In genomic region chr11:118407318-118407910, GRCm38 (mm10) we compare ENCODE assay signal across 10 mouse cellular contexts. TPM values are rescaled to one million over a fixed set of nuclear protein-coding genes. Genes with fewer than 3 reads are reported as not detected.
DNase-seq lines count a peak whose midpoint lies in the region; ATAC-seq and TF ChIP-seq lines count a peak whose summit lies in the region.
"Had no signal": no experiment of that assay in that cellular context is flagged by ENCODE, and none has a peak within 500 bp of the region (broad histone marks: within the 10 kb centered on the region; RNA-seq: fewer than 3 reads in every experiment).

No protein-coding gene starts in this region.

- H3K36me3 ChIP-seq in heart, adult 2 months (ENCODE audit: control insufficient read depth, insufficient read depth, low read length) = no peaks in the 10 kb centered on the region; the same call in 1 of the 2 replicates
- peaks cover 48% of the 10 kb centered on the region for H3K36me3 ChIP-seq in midbrain, postnatal 0 days (ENCODE audit: insufficient read depth, low read length)
- peaks cover 72% of the 10 kb centered on the region for H3K36me3 ChIP-seq in midbrain, embryonic 10.5 days
- peaks cover 21% of the 10 kb centered on the region; the same call in 1 of the 2 replicates for H3K36me3 ChIP-seq in lung, postnatal 0 days (ENCODE audit: insufficient read depth, low read length)
- H3K36me3 ChIP-seq in forebrain, embryonic 16.5 days (ENCODE audit: control insufficient read depth, insufficient read depth) = peaks cover 9% of the 10 kb centered on the region; the same call in 1 of the 2 replicates

- H3K9ac ChIP-seq in heart, adult 2 months (ENCODE audit: low read depth, low read length) = no peak overlapping the region
- no peak overlapping the region for H3K9ac ChIP-seq in midbrain, postnatal 0 days (replicated peaks; ENCODE audit: low read length, poor library complexity, severe bottlenecking)
- no peak overlapping the region for H3K9ac ChIP-seq in lung, postnatal 0 days (replicated peaks; ENCODE audit: low read depth)
- no peak overlapping the region for H3K9ac ChIP-seq in forebrain, embryonic 16.5 days (replicated peaks; ENCODE audit: low read depth, low read length)
- H3K9ac ChIP-seq: liver, embryonic 13.5 days; neural tube, embryonic 12.5 days had no signal

- intact Hi-C loops in heart, adult 2 months (cut with DNase I) = no loop called here
- intact Hi-C loops in left cerebral cortex, postnatal 36 days (cut with DNase I) = no loop called here

- no peak overlapping the region for H3K4me3 ChIP-seq in heart, adult 2 months
- no peak overlapping the region for H3K4me3 ChIP-seq in midbrain, postnatal 0 days (ENCODE audit: low read depth, low read length)
- H3K4me3 ChIP-seq in midbrain, embryonic 10.5 days = no peak overlapping the region
- no peak overlapping the region for H3K4me3 ChIP-seq in lung, postnatal 0 days (ENCODE audit: low read depth, low read length)
- no peak overlapping the region for H3K4me3 ChIP-seq in forebrain, embryonic 16.5 days (replicated peaks; ENCODE audit: low read length)
- H3K4me3 ChIP-seq: liver, embryonic 13.5 days; neural tube, embryonic 12.5 days had no signal

- H3K9me3 ChIP-seq in midbrain, postnatal 0 days (ENCODE audit: low read length) = no peaks in the 10 kb centered on the region
- H3K9me3 ChIP-seq in midbrain, embryonic 10.5 days (replicated peaks) = no peaks in the 10 kb centered on the region
- no peaks in the 10 kb centered on the region for H3K9me3 ChIP-seq in lung, postnatal 0 days (ENCODE audit: low read length)
- no peaks in the 10 kb centered on the region for H3K9me3 ChIP-seq in forebrain, embryonic 16.5 days (ENCODE audit: control insufficient read depth, low read length)
- H3K9me3 ChIP-seq: liver, embryonic 13.5 days; neural tube, embryonic 12.5 days had no signal

- no peak for TF ChIP-seq EP300 in heart, adult 2 months (IDR thresholded peaks at IDR 0.05; ENCODE audit: insufficient read depth, low read depth, low read length)
- TF ChIP-seq EP300 in lung, postnatal 0 days (IDR thresholded peaks at IDR 0.05) = no peak

- H3K4me1 ChIP-seq in heart, adult 2 months (ENCODE audit: control insufficient read depth, insufficient read depth, low read length) = peaks cover 6% of the 10 kb centered on the region
- H3K4me1 ChIP-seq in midbrain, postnatal 0 days (ENCODE audit: insufficient read depth, low read length) = no peaks in the 10 kb centered on the region
- H3K4me1 ChIP-seq in midbrain, embryonic 10.5 days = 0 out of 2 replicates have a peak, but pooled peaks cover 3% of the 10 kb centered on the region
- H3K4me1 ChIP-seq in lung, postnatal 0 days (ENCODE audit: insufficient read depth, low read depth, low read length) = no peaks in the 10 kb centered on the region
- H3K4me1 ChIP-seq in forebrain, embryonic 16.5 days (replicated peaks; ENCODE audit: control insufficient read depth, insufficient read depth, low read length) = peaks cover 5% of the 10 kb centered on the region
- H3K4me1 ChIP-seq: liver, embryonic 13.5 days; neural tube, embryonic 12.5 days had no signal

- peak; percentile 77 for TF ChIP-seq CTCF in heart, adult 2 months (IDR thresholded peaks at IDR 0.05)
- peak; percentile 39 for TF ChIP-seq CTCF in midbrain, postnatal 0 days (IDR thresholded peaks at IDR 0.05)
- TF ChIP-seq CTCF in lung, postnatal 0 days (IDR thresholded peaks at IDR 0.05) = peak; percentile 40

- no peaks in the 10 kb centered on the region for H3K79me2 ChIP-seq in heart, adult 2 months (replicated peaks; ENCODE audit: control insufficient read depth, insufficient read depth, low read length)

- 86% methylated on average over 23 of the region's 23 CpGs for WGBS in heart, adult 2 months
- 87% methylated on average over 23 of the region's 23 CpGs for WGBS in midbrain, postnatal 0 days
- 88% methylated on average over 23 of the region's 23 CpGs for WGBS in midbrain, embryonic 10.5 days
- WGBS in lung, postnatal 0 days = 82% methylated on average over 23 of the region's 23 CpGs
- 84% methylated on average over 23 of the region's 23 CpGs for WGBS in forebrain, embryonic 16.5 days

- no peak overlapping the region for H3K27ac ChIP-seq in heart, adult 2 months
- H3K27ac ChIP-seq in midbrain, postnatal 0 days (ENCODE audit: low read depth, low read length) = no peak overlapping the region
- no peak overlapping the region for H3K27ac ChIP-seq in midbrain, embryonic 10.5 days (replicated peaks)
- no peak overlapping the region for H3K27ac ChIP-seq in lung, postnatal 0 days (ENCODE audit: low read length)
- no peak overlapping the region for H3K27ac ChIP-seq in forebrain, embryonic 16.5 days (ENCODE audit: low read length)
- H3K27ac ChIP-seq: liver, embryonic 13.5 days; neural tube, embryonic 12.5 days had no signal

- peak in 1 of 2 experiments; percentile 69 for DNase-seq in heart, adult 2 months
- no peak for DNase-seq in heart, adult 8-10 months (ENCODE audit: low spot score)
- no peak for DNase-seq in midbrain, postnatal 0 days (ENCODE audit: low spot score)
- DNase-seq in midbrain, embryonic 10.5 days (ENCODE audit: low spot score) = no peak
- peak; percentile 49 for DNase-seq in T-cell, adult 2 months (ENCODE audit: low spot score)
- DNase-seq in lung, postnatal 0 days (ENCODE audit: low spot score) = no peak
- DNase-seq in left cerebral cortex, postnatal 36 days (ENCODE audit: low spot score in 2 of 2) = no peak
- DNase-seq: liver, embryonic 13.5 days had no signal

- no peaks in the 10 kb centered on the region for H3K27me3 ChIP-seq in heart, adult 2 months (ENCODE audit: control insufficient read depth, insufficient read depth, low read length)
- H3K27me3 ChIP-seq in midbrain, postnatal 0 days (ENCODE audit: insufficient read depth, low read length) = no peaks in the 10 kb centered on the region
- no peaks in the 10 kb centered on the region for H3K27me3 ChIP-seq in midbrain, embryonic 10.5 days (ENCODE audit: low read depth, poor library complexity, severe bottlenecking)
- no peaks in the 10 kb centered on the region for H3K27me3 ChIP-seq in lung, postnatal 0 days (replicated peaks; ENCODE audit: insufficient read depth, low read length)
- no peaks in the 10 kb centered on the region for H3K27me3 ChIP-seq in forebrain, embryonic 16.5 days (replicated peaks; ENCODE audit: control insufficient read depth, insufficient read depth, low read length)
- H3K27me3 ChIP-seq: liver, embryonic 13.5 days; neural tube, embryonic 12.5 days had no signal

- TF ChIP-seq POLR2A in heart, adult 2 months (IDR thresholded peaks at IDR 0.05; ENCODE audit: insufficient read depth, low read depth, low read length) = no peak

- ATAC-seq in midbrain, postnatal 0 days (ENCODE audit: low FRiP score) = no peak
- ATAC-seq in lung, postnatal 0 days = no peak
- no peak for ATAC-seq in forebrain, embryonic 16.5 days

- H3K4me2 ChIP-seq in midbrain, postnatal 0 days (ENCODE audit: low read depth, low read length, poor library complexity, severe bottlenecking) = no peak overlapping the region
- no peak overlapping the region for H3K4me2 ChIP-seq in lung, postnatal 0 days (replicated peaks; ENCODE audit: low read depth, low read length)
- no peak overlapping the region for H3K4me2 ChIP-seq in forebrain, embryonic 16.5 days (ENCODE audit: low read length)
- H3K4me2 ChIP-seq: liver, embryonic 13.5 days; neural tube, embryonic 12.5 days had no signal

RNA-seq across cellular contexts. Expression of gene Lgals3bp, which starts 5.5 kb away (rescaled TPM):
- 10 to 100 TPM; 20.2 to 28.6 TPM for total RNA-seq in heart, adult 2 months (2021)
- polyA plus RNA-seq in heart, adult 2 months (2012; rRNA removed) = 112 and 121 TPM in 2 replicates
- total RNA-seq in heart, adult 8-10 months (2022) = 10 to 100 TPM; 19.7 to 25.8 (median 23.3) TPM
- 17.4 and 19.0 TPM in 2 replicates for total RNA-seq in midbrain, postnatal 0 days (2014; rRNA removed)
- polyA plus RNA-seq in midbrain, postnatal 0 days (2015; fragmentation: Nextera tagmentation; extraction: Ambion mirVana) = 14.2 and 14.9 TPM in 2 replicates
- 0.68 and 1.7 TPM in 2 replicates for polyA plus RNA-seq in midbrain, embryonic 10.5 days (2016; fragmentation: Nextera tagmentation; extraction: Ambion mirVana)
- polyA plus RNA-seq in lung, postnatal 0 days (2015; fragmentation: Nextera tagmentation; extraction: Ambion mirVana) = 30.8 and 44.3 TPM in 2 replicates
- polyA plus RNA-seq in forebrain, embryonic 16.5 days (2015; fragmentation: Nextera tagmentation; extraction: Ambion mirVana) = 2.7 and 2.8 TPM in 2 replicates
- 10 to 100 TPM; 20.5 to 21.2 TPM for total RNA-seq in left cerebral cortex, postnatal 36 days (2021)

RNA-seq across cellular contexts. Expression of gene Cant1, which starts 11.5 kb away (rescaled TPM):
- 10 to 100 TPM; 17.7 to 18.2 TPM for total RNA-seq in heart, adult 2 months (2021)
- polyA plus RNA-seq in heart, adult 2 months (2012; rRNA removed) = 21.6 and 23.4 TPM in 2 replicates
- total RNA-seq in heart, adult 8-10 months (2022) = 10 to 100 TPM; 16.4 to 19.2 (median 16.8) TPM
- total RNA-seq in midbrain, postnatal 0 days (2014; rRNA removed) = 51.5 and 55.3 TPM in 2 replicates
- 30.0 and 32.2 TPM in 2 replicates for polyA plus RNA-seq in midbrain, postnatal 0 days (2015; fragmentation: Nextera tagmentation; extraction: Ambion mirVana)
- polyA plus RNA-seq in midbrain, embryonic 10.5 days (2016; fragmentation: Nextera tagmentation; extraction: Ambion mirVana) = 22.8 and 23.3 TPM in 2 replicates
- polyA plus RNA-seq in lung, postnatal 0 days (2015; fragmentation: Nextera tagmentation; extraction: Ambion mirVana) = 21.3 and 22.5 TPM in 2 replicates
- 26.0 and 27.3 TPM in 2 replicates for polyA plus RNA-seq in forebrain, embryonic 16.5 days (2015; fragmentation: Nextera tagmentation; extraction: Ambion mirVana)
- 10 to 100 TPM; 36.5 to 37.0 TPM for total RNA-seq in left cerebral cortex, postnatal 36 days (2021)

RNA-seq across cellular contexts. Expression of gene C1qtnf1, which starts 20.6 kb away (rescaled TPM):
- 10 to 100 TPM; 15.2 to 16.0 TPM for total RNA-seq in heart, adult 2 months (2021)
- polyA plus RNA-seq in heart, adult 2 months (2012; rRNA removed) = 15.3 and 20.1 TPM in 2 replicates
- 10 to 100 TPM; 13.5 to 15.3 (median 13.8) TPM for total RNA-seq in heart, adult 8-10 months (2022)
- 7.8 and 8.7 TPM in 2 replicates for total RNA-seq in midbrain, postnatal 0 days (2014; rRNA removed)
- 5.2 and 5.5 TPM in 2 replicates for polyA plus RNA-seq in midbrain, postnatal 0 days (2015; fragmentation: Nextera tagmentation; extraction: Ambion mirVana)
- polyA plus RNA-seq in midbrain, embryonic 10.5 days (2016; fragmentation: Nextera tagmentation; extraction: Ambion mirVana) = 2.0 and 2.9 TPM in 2 replicates
- polyA plus RNA-seq in lung, postnatal 0 days (2015; fragmentation: Nextera tagmentation; extraction: Ambion mirVana) = 7.2 and 9.1 TPM in 2 replicates
- polyA plus RNA-seq in forebrain, embryonic 16.5 days (2015; fragmentation: Nextera tagmentation; extraction: Ambion mirVana) = 3.2 and 3.3 TPM in 2 replicates
- total RNA-seq in left cerebral cortex, postnatal 36 days (2021) = 1 to 10 TPM; 4.6 to 4.9 TPM

RNA-seq across cellular contexts. Expression of gene Timp2, which starts 51.9 kb away (rescaled TPM):
- total RNA-seq in heart, adult 2 months (2021) = 100 to 1,000 TPM in 1 of 2 experiments, 10 to 100 TPM in 1; 99.2 to 109 TPM
- polyA plus RNA-seq in heart, adult 2 months (2012; rRNA removed) = 98.9 and 121 TPM in 2 replicates
- total RNA-seq in heart, adult 8-10 months (2022) = 10 to 100 TPM; 73.9 to 99.6 (median 87.5) TPM
- total RNA-seq in midbrain, postnatal 0 days (2014; rRNA removed) = 212 and 217 TPM in 2 replicates
- polyA plus RNA-seq in midbrain, postnatal 0 days (2015; fragmentation: Nextera tagmentation; extraction: Ambion mirVana) = 129 and 140 TPM in 2 replicates
- polyA plus RNA-seq in midbrain, embryonic 10.5 days (2016; fragmentation: Nextera tagmentation; extraction: Ambion mirVana) = 29.0 and 32.1 TPM in 2 replicates
- polyA plus RNA-seq in lung, postnatal 0 days (2015; fragmentation: Nextera tagmentation; extraction: Ambion mirVana) = 105 and 107 TPM in 2 replicates
- polyA plus RNA-seq in forebrain, embryonic 16.5 days (2015; fragmentation: Nextera tagmentation; extraction: Ambion mirVana) = 79.8 and 79.9 TPM in 2 replicates
- total RNA-seq in left cerebral cortex, postnatal 36 days (2021) = 100 to 1,000 TPM; 214 to 247 TPM
